Mouse (Mus musculus) gastrocnemius, postnatal 14 days (tissue): ENCODE measurements around the gene Psme1. TPM values are rescaled to one million over a fixed set of nuclear protein-coding genes. Genes with fewer than 3 reads are reported as not detected.
A peak's percentile ranks its signal among the peaks of the same experiment; 100 is the strongest.

ENCODE experiments used
- DNase-seq: peaks from one replicate; pipeline ENCODE4 v3.0.0; 2021; ENCODE audit warnings: mixed read lengths
- intact Hi-C: fragments of 180-260 bp; cut with DNase I; formaldehyde crosslinking; loops from one replicate; pipeline ENCODE4 v1.15.1; 2025; ENCODE audit warnings: low total_unique reads
- long read RNA-seq, 2 experiments: library from polyadenylated mRNA; stranded (forward); transcript quantifications; one replicate each; pipeline ENCODE4 v2.0.0; 2021
- total RNA-seq, 2 experiments: library from RNA; stranded (reverse); gene quantifications; 2 replicates each; pipeline ENCODE4 v1.2.3; 2021

Psme1 gene
- 10 to 100 TPM; 48.3 to 49.7 TPM for total RNA-seq
- long read RNA-seq, experiment 1, transcript Psme1-208 (11 exons, 1,112 nt) = major isoform, 22 of 23 reads
- long read RNA-seq, experiment 1, partial matches to known transcripts = 1 of 23 reads
- long read RNA-seq, experiment 1, other reads (novel, unspliced or antisense) = 0 of 23 reads
- long read RNA-seq, experiment 2, transcript Psme1-208 (11 exons, 1,112 nt) = major isoform, 15 of 16 reads
- long read RNA-seq, experiment 2, partial matches to known transcripts = 1 of 16 reads
- long read RNA-seq, experiment 2, other reads (novel, unspliced or antisense) = 0 of 16 reads

GRCm38 (mm10) chr14:55577871-55578667, at the start of gene Psme1:
TSS of gene Psme1 (plus strand) at chr14:55578123.
- DNase-seq = peak; percentile 82
- intact Hi-C loops = no loop called here

GRCm38 (mm10) chr14:55536116-55536745, 41.7 kb upstream of the Psme1 start:
- DNase-seq = peak; percentile 41
- intact Hi-C loops = loop anchor here (5.0 kb wide), 1 partner anchor 39 kb away; no protein-coding TSS in a partner anchor

GRCm38 (mm10) chr14:55540067-55540786, 37.7 kb upstream of the Psme1 start, which contains the start of gene Pck2:
TSS of gene Pck2 (plus strand) at chr14:55540266.
- DNase-seq = peak; percentile 90
- intact Hi-C loops = no loop called here

GRCm38 (mm10) chr14:55540787-55541321, 37.1 kb upstream of the Psme1 start:
- peak; percentile 86 for DNase-seq
- intact Hi-C loops = no loop called here

- intact Hi-C loops = no loop called here
- no peak for DNase-seq
These were observed 35.7 kb upstream of the Psme1 start for GRCm38 (mm10) chr14:55542268-55542667.

DNA sequence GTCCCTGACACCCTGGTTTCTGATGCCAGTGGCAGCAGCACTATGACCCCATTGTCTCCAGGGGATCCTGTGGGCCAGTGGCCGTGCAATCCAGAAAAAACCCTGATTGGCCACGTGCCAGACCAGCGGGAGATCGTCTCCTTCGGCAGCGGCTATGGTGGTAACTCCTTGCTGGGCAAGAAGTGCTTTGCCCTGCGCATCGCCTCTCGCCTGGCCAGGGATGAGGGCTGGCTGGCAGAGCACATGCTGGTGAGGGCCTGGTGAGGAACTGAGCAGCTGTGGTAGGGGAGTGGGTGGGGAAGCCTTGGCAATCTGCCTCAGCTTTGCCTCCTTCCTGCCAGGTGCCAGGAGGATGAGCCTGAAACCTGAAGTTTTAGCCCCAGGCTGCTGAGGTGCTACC, 33.6 kb upstream of the Psme1 start:
- intact Hi-C loops = no loop called here
- DNase-seq = no peak

DNA sequence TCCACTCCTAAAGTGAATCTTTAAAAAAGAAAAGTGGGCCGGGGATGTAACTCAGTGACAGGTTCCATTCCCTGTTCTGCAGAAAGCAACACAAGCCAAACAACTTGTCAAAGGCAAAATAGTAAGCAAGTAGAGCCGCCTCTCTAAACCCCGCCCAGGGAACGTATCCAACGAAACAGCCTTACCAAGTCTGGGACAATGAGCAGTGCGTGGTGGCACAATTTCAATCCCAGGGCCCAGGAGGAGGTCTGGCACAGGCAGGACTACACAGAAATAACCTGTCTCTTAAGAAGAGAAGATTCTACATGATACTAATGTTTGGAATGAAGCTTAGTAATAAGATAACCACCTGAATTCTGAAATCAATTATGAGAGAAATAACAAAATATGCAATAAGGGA, 27.7 kb upstream of the Psme1 start:
- no peak for DNase-seq
- intact Hi-C loops = no loop called here

- intact Hi-C loops = no loop called here
These were observed 26.6 kb upstream of the Psme1 start for GRCm38 (mm10) chr14:55551347-55551746.

GRCm38 (mm10) chr14:55551794-55552193, 26.1 kb upstream of the Psme1 start:
- intact Hi-C loops = no loop called here
- DNase-seq = no peak

More at GRCm38 (mm10) chr14:55551347-55551746, 26.6 kb upstream of the Psme1 start:
- no peak for DNase-seq

- no peak for DNase-seq
- intact Hi-C loops = no loop called here
These were observed 23.3 kb upstream of the Psme1 start for GRCm38 (mm10) chr14:55554635-55555034.

DNA sequence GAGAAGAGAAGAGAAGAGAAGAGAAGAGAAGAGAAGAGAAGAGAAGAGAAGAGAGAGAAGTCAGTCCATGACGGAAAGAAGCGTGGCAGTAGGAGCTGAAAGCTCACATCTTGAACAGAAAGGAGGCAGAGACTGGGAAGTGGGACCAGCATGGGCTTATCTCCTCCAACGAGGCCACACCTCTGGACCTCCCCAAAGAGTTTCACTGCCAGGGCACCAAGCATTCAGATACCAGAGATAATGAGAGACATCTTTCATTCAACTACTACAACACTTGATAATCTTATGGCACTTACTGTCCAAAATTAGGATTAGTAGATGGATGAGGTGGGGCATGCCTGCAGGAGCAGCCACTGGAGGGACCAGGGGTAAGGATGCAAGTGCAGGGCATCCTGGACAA, 22.1 kb upstream of the Psme1 start:
- DNase-seq = no peak
- intact Hi-C loops = loop anchor here (2.0 kb wide), 1 partner anchor 57 kb away; no protein-coding TSS in a partner anchor

DNA sequence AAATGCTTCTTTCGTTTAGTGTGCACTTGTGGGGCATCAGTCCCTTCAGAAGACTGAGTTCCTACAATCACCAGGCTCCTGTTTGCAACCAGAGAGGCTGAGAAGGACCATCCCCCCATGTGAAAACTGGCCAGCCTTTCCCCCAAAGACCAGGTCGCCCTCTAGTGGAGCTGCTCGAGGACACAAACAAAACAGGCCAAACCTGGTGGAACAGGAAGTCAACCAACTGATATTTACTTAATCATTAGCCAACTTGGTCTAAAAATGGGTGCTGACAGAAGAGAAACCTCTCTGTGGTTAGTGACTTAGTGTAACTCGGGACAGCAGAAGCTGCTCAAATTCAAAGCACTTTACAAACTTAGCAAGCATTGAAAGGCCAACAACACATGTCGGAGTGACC, 20.9 kb upstream of the Psme1 start:
- DNase-seq = peak; percentile 81
- intact Hi-C loops = loop anchor here (2.0 kb wide), 1 partner anchor 58 kb away; no protein-coding TSS in a partner anchor

- intact Hi-C loops = loop anchor here (2.0 kb wide), 1 partner anchor 59 kb away; no protein-coding TSS in a partner anchor
- DNase-seq = no peak
These were observed 20.3 kb upstream of the Psme1 start for GRCm38 (mm10) chr14:55557587-55557986.

- intact Hi-C loops = no loop called here
These were observed 19.0 kb upstream of the Psme1 start for GRCm38 (mm10) chr14:55558740-55559448.

GRCm38 (mm10) chr14:55559799-55560201, 18.1 kb upstream of the Psme1 start, which contains the start of gene Dcaf11:
TSS of gene Dcaf11 (plus strand) at chr14:55560006.
- intact Hi-C loops = no loop called here

More at GRCm38 (mm10) chr14:55558740-55559448, 19.0 kb upstream of the Psme1 start:
- DNase-seq = no peak

DNA sequence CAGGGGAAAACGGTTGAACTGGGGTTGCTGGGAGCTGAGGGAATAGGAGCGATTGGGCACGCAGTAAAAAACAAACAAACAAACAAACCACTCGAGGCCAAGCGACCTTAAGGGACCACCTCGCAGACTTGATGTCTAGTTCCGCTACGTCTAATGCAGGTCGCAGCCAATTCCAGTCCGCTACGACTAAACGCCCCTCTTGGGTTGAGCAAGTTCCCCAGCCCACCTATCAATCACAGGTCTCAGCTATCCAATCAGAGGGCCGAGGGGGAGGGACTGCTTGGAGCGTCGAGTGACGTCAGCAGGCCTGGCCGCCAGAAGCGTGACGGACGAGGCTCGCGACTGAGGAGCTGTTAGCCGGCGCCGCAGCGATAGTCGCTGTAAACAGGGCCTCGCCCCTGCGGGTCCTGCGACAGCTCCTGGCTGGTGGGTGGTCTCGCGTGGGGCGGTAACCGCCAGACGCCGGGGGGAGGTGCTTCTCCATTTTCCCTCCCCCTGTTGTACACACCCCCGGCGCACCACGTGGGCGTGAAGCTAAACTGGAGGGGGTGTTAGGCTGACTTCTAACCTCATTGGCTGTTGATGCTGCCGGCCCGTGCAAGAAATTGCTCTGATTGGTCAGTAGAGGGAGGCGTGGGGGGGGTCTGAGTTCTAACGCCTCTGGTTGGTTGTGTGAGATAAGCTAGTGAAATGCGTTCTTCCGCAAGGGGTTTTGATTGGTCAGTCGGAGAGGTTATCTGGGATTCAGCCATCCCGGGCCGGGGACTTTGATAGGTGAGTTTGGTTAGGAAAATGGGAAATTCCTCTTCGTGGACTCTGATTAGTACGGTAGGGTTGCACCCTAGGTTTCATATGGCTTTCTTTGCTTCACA, 17.5 kb upstream of the Psme1 start, which contains the start of gene A730061H03Rik:
A730061H03Rik (minus strand) TSS at position 205 of the 872 bp plus-strand sequence.
- peak; percentile 99 for DNase-seq
- intact Hi-C loops = no loop called here

More at GRCm38 (mm10) chr14:55559799-55560201, 18.1 kb upstream of the Psme1 start, which contains the start of gene Dcaf11:
- DNase-seq = peak; percentile 93

DNA sequence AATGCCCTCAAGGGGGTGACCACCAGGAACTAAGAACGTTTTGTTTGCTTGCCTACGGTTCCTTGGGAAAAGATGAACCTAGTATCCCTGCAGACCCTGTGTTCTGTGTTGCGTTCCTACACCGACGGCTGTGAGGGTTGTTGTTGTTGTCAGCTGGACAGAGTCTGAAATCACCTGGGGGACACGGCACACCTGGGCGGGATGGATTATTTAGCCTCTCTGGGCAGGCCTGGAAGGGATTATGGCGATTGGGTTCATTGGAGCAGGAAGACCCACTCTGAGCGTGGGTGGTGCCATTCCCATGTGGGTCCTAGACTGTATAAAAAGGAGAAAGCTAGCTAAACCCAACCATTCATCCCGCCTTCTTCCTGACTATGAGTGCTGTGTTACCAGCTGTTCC, 16.1 kb upstream of the Psme1 start:
- intact Hi-C loops = no loop called here
- DNase-seq = no peak
